Mouse (Mus musculus) myocyte (in vitro differentiated cells): ENCODE measurements around the gene Rfx4.

Source experiments
- CEBPB ChIP-seq: IDR thresholded peaks from 2 replicates; pipeline ENCODE4 v1.6.1; 2011; ENCODE audit warnings: mild to moderate bottlenecking, moderate library complexity; ENCODE audit not compliant: poor library complexity, insufficient read depth, severe bottlenecking
- E2F4 ChIP-seq: IDR thresholded peaks from one replicate; pipeline ENCODE4 v1.6.1; 2011; ENCODE audit warnings: mild to moderate bottlenecking, control low read depth, moderate library complexity; ENCODE audit not compliant: insufficient read depth
- MAX ChIP-seq: IDR thresholded peaks from one replicate; pipeline ENCODE4 v1.6.1; 2011; ENCODE audit warnings: low read depth, mild to moderate bottlenecking, control low read depth
- MYOG ChIP-seq, 3 experiments: IDR thresholded peaks; one replicate each; pipeline ENCODE4 v1.6.1; 2011; ENCODE audit warnings: control low read depth in 2 of 3, low read depth in 2 of 3, mild to moderate bottlenecking in 2 of 3; ENCODE audit not compliant: insufficient read length in 2 of 3, control insufficient read depth in 1 of 3, insufficient read depth in 1 of 3
- POLR2A ChIP-seq: IDR thresholded peaks from one replicate; pipeline ENCODE4 v1.6.1; 2011; ENCODE audit warnings: low read depth, mild to moderate bottlenecking, control low read depth, moderate library complexity; ENCODE audit not compliant: insufficient read length
- POLR2AphosphoS2 ChIP-seq: IDR thresholded peaks from one replicate; pipeline ENCODE4 v1.6.1; 2011; ENCODE audit warnings: low read depth, control low read depth; ENCODE audit not compliant: insufficient read length
- TCF3 ChIP-seq: IDR thresholded peaks from one replicate; pipeline ENCODE4 v1.6.1; 2011; ENCODE audit warnings: low read depth, control low read depth; ENCODE audit not compliant: insufficient read length
- USF1 ChIP-seq: IDR thresholded peaks from one replicate; pipeline ENCODE4 v1.6.1; 2011; ENCODE audit warnings: low read depth, mild to moderate bottlenecking, control low read depth, moderate library complexity

DNA sequence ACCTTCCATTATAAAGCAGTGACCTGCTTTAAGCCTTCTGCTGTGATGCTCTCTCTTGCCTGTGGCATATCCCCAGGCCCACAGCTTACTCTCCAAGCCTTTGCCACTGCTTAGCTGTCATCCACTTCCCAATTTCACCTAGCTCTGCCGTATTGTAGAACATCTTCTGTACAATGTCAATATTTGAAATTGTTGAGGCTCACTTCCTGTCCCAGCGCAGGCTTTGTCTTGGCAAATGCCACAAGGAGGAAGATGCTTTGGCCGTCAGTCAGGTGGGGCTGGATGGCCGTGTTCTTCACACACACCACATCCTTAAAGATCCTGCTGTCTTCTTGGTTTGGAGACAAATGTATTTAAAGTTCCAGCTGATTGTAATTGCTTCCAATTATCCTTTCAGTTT lies 29.5 kb downstream of the Rfx4 start:
- TF ChIP-seq MAX (no peak), MYOG (IDR thresholded peaks at IDR 0.05; ENCODE audit: control insufficient read depth in 1 of 3, insufficient read depth in 1 of 3, insufficient read length in 2 of 3, low read depth in 2 of 3) (no peak), E2F4 (no peak), POLR2A (no peak), TCF3 (no peak), CEBPB (no peak), USF1 (no peak), POLR2AphosphoS2 (no peak)
